Mouse (Mus musculus): Measurements from ENCODE around the gene Poc5. TPM values are rescaled to one million over a fixed set of nuclear protein-coding genes. Genes with fewer than 3 reads are reported as not detected.

Poc5 gene
- polyA plus RNA-seq, 1 experiment from 2014 or later, result 5.6 TPM

- WGBS, result 76% methylated on average over 7 of the region's 7 CpGs
- H3K4me1 ChIP-seq (replicated peaks; ENCODE audit: control insufficient read depth, insufficient read depth, low read length), result no peaks in the 10 kb centered on the region
- H3K4me2 ChIP-seq (replicated peaks; ENCODE audit: low read depth), result no peak overlapping the region
- no peak overlapping the region for H3K4me3 ChIP-seq (ENCODE audit: low read depth, low read length)
- H3K27ac ChIP-seq (ENCODE audit: low read depth, low read length), result no peak overlapping the region
- no peaks in the 10 kb centered on the region for H3K27me3 ChIP-seq (replicated peaks; ENCODE audit: control insufficient read depth, insufficient read depth, low read length)
- TF ChIP-seq CTCF (IDR thresholded peaks at IDR 0.05; ENCODE audit: low read depth), result no peak
- H3K9me3 ChIP-seq (ENCODE audit: control insufficient read depth), result no peaks in the 10 kb centered on the region
- ATAC-seq, result no peak
- no peak overlapping the region for H3K9ac ChIP-seq (ENCODE audit: low read depth, low read length)
- no peaks in the 10 kb centered on the region for H3K36me3 ChIP-seq (ENCODE audit: control insufficient read depth, insufficient read depth)
These were observed 62.8 kb downstream of the Poc5 start for GRCm38 (mm10) chr13:96450869-96451268.

- Histone ChIP-seq H3K9me3 (ENCODE audit: control insufficient read depth) (no peaks in the 10 kb centered on the region), H3K27me3 (replicated peaks; ENCODE audit: control insufficient read depth, insufficient read depth, low read length) (no peaks in the 10 kb centered on the region), H3K4me1 (replicated peaks; ENCODE audit: control insufficient read depth, insufficient read depth, low read length) (no peaks in the 10 kb centered on the region), H3K36me3 (ENCODE audit: control insufficient read depth, insufficient read depth) (no peaks in the 10 kb centered on the region), H3K9ac (ENCODE audit: low read depth, low read length) (no peak overlapping the region), H3K4me2 (replicated peaks; ENCODE audit: low read depth) (no peak overlapping the region), H3K27ac (ENCODE audit: low read depth, low read length) (no peak overlapping the region), H3K4me3 (ENCODE audit: low read depth, low read length) (no peak overlapping the region)
- ATAC-seq, result peak; percentile 58; the same call in 1 of the 2 replicates
- WGBS, result 70% methylated on average over 11 of the region's 11 CpGs
- no peak for TF ChIP-seq CTCF (IDR thresholded peaks at IDR 0.05; ENCODE audit: low read depth)
These were observed 63.5 kb downstream of the Poc5 start for GRCm38 (mm10) chr13:96451386-96452140.

GRCm38 (mm10) chr13:96452621-96453020 lies 64.5 kb downstream of the Poc5 start:
- no peak overlapping the region for H3K4me2 ChIP-seq (replicated peaks; ENCODE audit: low read depth)
- no peaks in the 10 kb centered on the region for H3K4me1 ChIP-seq (replicated peaks; ENCODE audit: control insufficient read depth, insufficient read depth, low read length)
- WGBS, result 96% methylated on average over 3 of the region's 3 CpGs
- no peaks in the 10 kb centered on the region for H3K36me3 ChIP-seq (ENCODE audit: control insufficient read depth, insufficient read depth)
- H3K27me3 ChIP-seq (replicated peaks; ENCODE audit: control insufficient read depth, insufficient read depth, low read length), result no peaks in the 10 kb centered on the region
- H3K9ac ChIP-seq (ENCODE audit: low read depth, low read length), result no peak overlapping the region
- no peak for TF ChIP-seq CTCF (IDR thresholded peaks at IDR 0.05; ENCODE audit: low read depth)
- no peak overlapping the region for H3K4me3 ChIP-seq (ENCODE audit: low read depth, low read length)
- no peak overlapping the region for H3K27ac ChIP-seq (ENCODE audit: low read depth, low read length)
- ATAC-seq, result no peak
- no peaks in the 10 kb centered on the region for H3K9me3 ChIP-seq (ENCODE audit: control insufficient read depth)

GRCm38 (mm10) chr13:96454288-96454687 lies 66.2 kb downstream of the Poc5 start:
- Histone ChIP-seq H3K27ac (ENCODE audit: low read depth, low read length) (no peak overlapping the region), H3K4me2 (replicated peaks; ENCODE audit: low read depth) (no peak overlapping the region), H3K27me3 (replicated peaks; ENCODE audit: control insufficient read depth, insufficient read depth, low read length) (no peaks in the 10 kb centered on the region), H3K4me3 (ENCODE audit: low read depth, low read length) (no peak overlapping the region), H3K4me1 (replicated peaks; ENCODE audit: control insufficient read depth, insufficient read depth, low read length) (no peaks in the 10 kb centered on the region), H3K9ac (ENCODE audit: low read depth, low read length) (no peak overlapping the region), H3K9me3 (ENCODE audit: control insufficient read depth) (no peaks in the 10 kb centered on the region), H3K36me3 (ENCODE audit: control insufficient read depth, insufficient read depth) (no peaks in the 10 kb centered on the region)
- 40% methylated on average over 3 of the region's 3 CpGs for WGBS
- TF ChIP-seq CTCF (IDR thresholded peaks at IDR 0.05; ENCODE audit: low read depth), result no peak
- peak; percentile 79 for ATAC-seq

- Histone ChIP-seq H3K27ac (ENCODE audit: low read depth, low read length) (no peak overlapping the region), H3K36me3 (ENCODE audit: control insufficient read depth, insufficient read depth) (no peaks in the 10 kb centered on the region), H3K9me3 (ENCODE audit: control insufficient read depth) (no peaks in the 10 kb centered on the region), H3K27me3 (replicated peaks; ENCODE audit: control insufficient read depth, insufficient read depth, low read length) (no peaks in the 10 kb centered on the region), H3K4me2 (replicated peaks; ENCODE audit: low read depth) (no peak overlapping the region), H3K9ac (ENCODE audit: low read depth, low read length) (no peak overlapping the region), H3K4me3 (ENCODE audit: low read depth, low read length) (no peak overlapping the region), H3K4me1 (replicated peaks; ENCODE audit: control insufficient read depth, insufficient read depth, low read length) (no peaks in the 10 kb centered on the region)
- 56% methylated on average over 5 of the region's 5 CpGs for WGBS
- no peak for ATAC-seq
- no peak for TF ChIP-seq CTCF (IDR thresholded peaks at IDR 0.05; ENCODE audit: low read depth)
These were observed 69.5 kb downstream of the Poc5 start for GRCm38 (mm10) chr13:96457566-96457965.

- WGBS, result 39% methylated on average over 5 of the region's 5 CpGs
- Histone ChIP-seq H3K9me3 (ENCODE audit: control insufficient read depth) (no peaks in the 10 kb centered on the region), H3K36me3 (ENCODE audit: control insufficient read depth, insufficient read depth) (no peaks in the 10 kb centered on the region), H3K4me2 (replicated peaks; ENCODE audit: low read depth) (no peak overlapping the region), H3K27ac (ENCODE audit: low read depth, low read length) (no peak overlapping the region), H3K27me3 (replicated peaks; ENCODE audit: control insufficient read depth, insufficient read depth, low read length) (no peaks in the 10 kb centered on the region), H3K4me3 (ENCODE audit: low read depth, low read length) (no peak overlapping the region), H3K9ac (ENCODE audit: low read depth, low read length) (no peak overlapping the region), H3K4me1 (replicated peaks; ENCODE audit: control insufficient read depth, insufficient read depth, low read length) (no peaks in the 10 kb centered on the region)
- ATAC-seq, result no peak
- no peak for TF ChIP-seq CTCF (IDR thresholded peaks at IDR 0.05; ENCODE audit: low read depth)
These were observed 69.9 kb downstream of the Poc5 start for GRCm38 (mm10) chr13:96458018-96458417.
